Mouse (Mus musculus) heart, embryonic 12.5 days (tissue): ENCODE results near the gene Sohlh2. TPM values are rescaled to one million over a fixed set of nuclear protein-coding genes. Genes with fewer than 3 reads are reported as not detected.
"Not testable (repeated sequence)": the region's sequence is repeated elsewhere in the genome, so short reads cannot be mapped to it uniquely, and the experiment has no call there.

Experiments
- ATAC-seq: fragments of 200-750 bp; cut with Nextera tagmentation; 2 replicates; pipeline ENCODE4 v1.8.0; 2017; ENCODE audit warnings: moderate TSS enrichment, moderate library complexity; ENCODE audit not compliant: insufficient number of reproducible peaks, low FRiP score
- H3K27ac ChIP-seq: fragments of 300-500 bp; sonication (generic); 2 replicates; pipeline ENCODE4 v1.5.1; 2016; ENCODE audit warnings: mild to moderate bottlenecking, moderate library complexity; ENCODE audit not compliant: poor library complexity, severe bottlenecking
- H3K27me3 ChIP-seq: fragments of 300-500 bp; sonication (generic); replicated peaks from 2 replicates; pipeline ENCODE4 v1.6.1; 2016; ENCODE audit warnings: mild to moderate bottlenecking, moderate library complexity
- H3K36me3 ChIP-seq: fragments of 300-500 bp; sonication (generic); 2 replicates; pipeline ENCODE4 v1.6.1; 2016; ENCODE audit warnings: mild to moderate bottlenecking, moderate library complexity
- H3K4me1 ChIP-seq: fragments of 300-500 bp; sonication (generic); replicated peaks from 2 replicates; pipeline ENCODE4 v1.6.1; 2016; ENCODE audit warnings: mild to moderate bottlenecking
- H3K4me2 ChIP-seq: fragments of 300-500 bp; sonication (generic); 2 replicates; pipeline ENCODE4 v1.6.1; 2016; ENCODE audit warnings: mild to moderate bottlenecking, moderate library complexity
- H3K4me3 ChIP-seq: fragments of 300-500 bp; sonication (generic); 2 replicates; pipeline ENCODE4 v1.5.1; 2016; ENCODE audit warnings: mild to moderate bottlenecking
- H3K9ac ChIP-seq: fragments of 300-500 bp; sonication (generic); 2 replicates; pipeline ENCODE4 v1.6.1; 2016; ENCODE audit warnings: mild to moderate bottlenecking, moderate library complexity
- H3K9me3 ChIP-seq: fragments of 300-500 bp; sonication (generic); replicated peaks from 2 replicates; pipeline ENCODE4 v1.6.1; 2016; ENCODE audit warnings: mild to moderate bottlenecking, moderate library complexity
- WGBS: fragments of 180-500 bp; shearing (Covaris S2); methylation state at CpG from one replicate; pipeline ENCODE4 v1.1.7; 2016; 5-methylcytosine and 5-hydroxymethylcytosine counted together
- polyA plus RNA-seq: library from polyadenylated mRNA; unstranded; fragments of >200 nt; fragmentation: Nextera tagmentation; extraction: Ambion mirVana; gene quantifications from 2 replicates; pipeline ENCODE4 v1.2.1, GENCODE M21; 2016

Gene Sohlh2
- polyA plus RNA-seq, 1 experiment from 2014 or later: 0.06 TPM

- WGBS: 71% methylated on average over 5 of the region's 5 CpGs
These were observed 24.4 kb upstream of the Sohlh2 start for GRCm38 (mm10) chr3:55157413-55157812.

GRCm38 (mm10) chr3:55161144-55161543, 20.7 kb upstream of the Sohlh2 start:
- Histone ChIP-seq H3K27me3 (no peaks in the 10 kb centered on the region), H3K9ac (no peak overlapping the region), H3K27ac (no peak overlapping the region), H3K9me3 (no peaks in the 10 kb centered on the region), H3K4me3 (no peak overlapping the region), H3K4me2 (no peak overlapping the region), H3K36me3 (no peaks in the 10 kb centered on the region), H3K4me1 (no peaks in the 10 kb centered on the region)
- 80% methylated on average over 7 of the region's 7 CpGs for WGBS
- ATAC-seq: no peak

More at GRCm38 (mm10) chr3:55157413-55157812, 24.4 kb upstream of the Sohlh2 start:
- Histone ChIP-seq H3K27me3 (no peaks in the 10 kb centered on the region), H3K4me1 (peaks cover 9% of the 10 kb centered on the region; the same call in 1 of the 2 replicates), H3K4me3 (no peak overlapping the region), H3K4me2 (no peak overlapping the region), H3K9me3 (no peaks in the 10 kb centered on the region), H3K36me3 (no peaks in the 10 kb centered on the region), H3K27ac (no peak overlapping the region), H3K9ac (no peak overlapping the region)
- ATAC-seq: no peak

GRCm38 (mm10) chr3:55163510-55163909, 18.3 kb upstream of the Sohlh2 start:
- 72% methylated on average over 4 of the region's 4 CpGs for WGBS
- Histone ChIP-seq H3K9ac (no peak overlapping the region), H3K4me3 (no peak overlapping the region), H3K4me1 (no peaks in the 10 kb centered on the region), H3K36me3 (no peaks in the 10 kb centered on the region), H3K4me2 (no peak overlapping the region), H3K27me3 (no peaks in the 10 kb centered on the region), H3K9me3 (no peaks in the 10 kb centered on the region), H3K27ac (no peak overlapping the region)
- ATAC-seq: no peak

- no peak overlapping the region for H3K4me2 ChIP-seq
- no peak; the same call in 1 of the 2 replicates for ATAC-seq
- WGBS: 53% methylated on average over 3 of the region's 3 CpGs
These were observed 9.3 kb upstream of the Sohlh2 start for GRCm38 (mm10) chr3:55172478-55172877.

GRCm38 (mm10) chr3:55177271-55177670, 4.6 kb upstream of the Sohlh2 start:
- Histone ChIP-seq H3K27ac (no peak overlapping the region), H3K4me2 (no peak overlapping the region), H3K27me3 (no peaks in the 10 kb centered on the region), H3K36me3 (no peaks in the 10 kb centered on the region), H3K4me3 (no peak overlapping the region), H3K9ac (no peak overlapping the region), H3K9me3 (no peaks in the 10 kb centered on the region), H3K4me1 (peaks cover 7% of the 10 kb centered on the region)
- no peak for ATAC-seq
- WGBS: 18% methylated on average over 6 of the region's 6 CpGs

More at GRCm38 (mm10) chr3:55172478-55172877, 9.3 kb upstream of the Sohlh2 start:
- H3K27ac ChIP-seq: no peak overlapping the region
- H3K27me3 ChIP-seq: no peaks in the 10 kb centered on the region
- peaks cover 7% of the 10 kb centered on the region for H3K4me1 ChIP-seq
- no peak overlapping the region for H3K9ac ChIP-seq
- H3K4me3 ChIP-seq: no peak overlapping the region
- no peaks in the 10 kb centered on the region for H3K36me3 ChIP-seq
- no peaks in the 10 kb centered on the region for H3K9me3 ChIP-seq

- no peak overlapping the region for H3K27ac ChIP-seq
- H3K27me3 ChIP-seq: no peaks in the 10 kb centered on the region
- H3K9ac ChIP-seq: no peak overlapping the region
- H3K36me3 ChIP-seq: no peaks in the 10 kb centered on the region
- 85% methylated on average over 4 of the region's 4 CpGs for WGBS
- no peak overlapping the region for H3K4me2 ChIP-seq
- H3K9me3 ChIP-seq: no peaks in the 10 kb centered on the region
- H3K4me1 ChIP-seq: no peaks in the 10 kb centered on the region
- ATAC-seq: no peak
- H3K4me3 ChIP-seq: no peak overlapping the region
These were observed 9.8 kb downstream of the Sohlh2 start for GRCm38 (mm10) chr3:55191668-55192067.

GRCm38 (mm10) chr3:55193351-55193750, 11.5 kb downstream of the Sohlh2 start:
- no peak for ATAC-seq
- Histone ChIP-seq H3K4me2 (no peak overlapping the region), H3K4me1 (no peaks in the 10 kb centered on the region), H3K4me3 (no peak overlapping the region), H3K9ac (no peak overlapping the region), H3K36me3 (no peaks in the 10 kb centered on the region), H3K27ac (no peak overlapping the region), H3K9me3 (no peaks in the 10 kb centered on the region), H3K27me3 (no peaks in the 10 kb centered on the region)
- WGBS: 30% methylated on average over 2 of the region's 2 CpGs

GRCm38 (mm10) chr3:55194792-55195191, 13.0 kb downstream of the Sohlh2 start:
- Histone ChIP-seq H3K27ac (no peak overlapping the region), H3K9me3 (no peaks in the 10 kb centered on the region), H3K27me3 (no peaks in the 10 kb centered on the region)

GRCm38 (mm10) chr3:55195581-55196327, 13.9 kb downstream of the Sohlh2 start:
- Histone ChIP-seq H3K9ac (no peak overlapping the region), H3K4me3 (no peak overlapping the region), H3K27me3 (no peaks in the 10 kb centered on the region), H3K36me3 (no peaks in the 10 kb centered on the region), H3K9me3 (no peaks in the 10 kb centered on the region), H3K4me2 (no peak overlapping the region), H3K27ac (no peak overlapping the region), H3K4me1 (no peaks in the 10 kb centered on the region)
- ATAC-seq: no peak
- WGBS: 76% methylated on average over 5 of the region's 5 CpGs

More at GRCm38 (mm10) chr3:55194792-55195191, 13.0 kb downstream of the Sohlh2 start:
- WGBS: 81% methylated on average over 8 of the region's 8 CpGs
- Histone ChIP-seq H3K4me2 (no peak overlapping the region), H3K4me3 (no peak overlapping the region), H3K9ac (no peak overlapping the region), H3K4me1 (no peaks in the 10 kb centered on the region), H3K36me3 (no peaks in the 10 kb centered on the region)
- no peak for ATAC-seq

GRCm38 (mm10) chr3:55196328-55196710, 14.5 kb downstream of the Sohlh2 start:
- WGBS: 86% methylated on average over 2 of the region's 2 CpGs
- no peak for ATAC-seq

GRCm38 (mm10) chr3:55203621-55204020, 21.8 kb downstream of the Sohlh2 start:
- not testable (repeated sequence) for H3K9me3 ChIP-seq, H3K27ac ChIP-seq, H3K4me2 ChIP-seq, H3K4me1 ChIP-seq, H3K9ac ChIP-seq, H3K4me3 ChIP-seq, ATAC-seq, H3K36me3 ChIP-seq, H3K27me3 ChIP-seq
- WGBS: 85% methylated on average over 11 of the region's 11 CpGs

More at GRCm38 (mm10) chr3:55196328-55196710, 14.5 kb downstream of the Sohlh2 start:
- no peak overlapping the region for H3K4me3 ChIP-seq
- H3K27ac ChIP-seq: no peak overlapping the region
- no peaks in the 10 kb centered on the region for H3K9me3 ChIP-seq
- no peaks in the 10 kb centered on the region for H3K27me3 ChIP-seq
- H3K9ac ChIP-seq: no peak overlapping the region
- no peaks in the 10 kb centered on the region for H3K36me3 ChIP-seq
- H3K4me2 ChIP-seq: no peak overlapping the region
- H3K4me1 ChIP-seq: no peaks in the 10 kb centered on the region

- Histone ChIP-seq H3K9me3 (no peaks in the 10 kb centered on the region; the same call in 1 of the 2 replicates), H3K4me3 (no peak overlapping the region), H3K4me1 (0 out of 2 replicates have a peak, but pooled peaks cover 3% of the 10 kb centered on the region), H3K27ac (no peak overlapping the region), H3K36me3 (no peaks in the 10 kb centered on the region), H3K9ac (no peak overlapping the region), H3K27me3 (no peaks in the 10 kb centered on the region), H3K4me2 (no peak overlapping the region)
- 91% methylated on average over 2 of the region's 2 CpGs for WGBS
- ATAC-seq: no peak
These were observed 24.6 kb downstream of the Sohlh2 start for GRCm38 (mm10) chr3:55206413-55206812.
